Mouse (Mus musculus) myocyte (in vitro differentiated cells): ENCODE measurements around the gene Kyat1. TPM values are rescaled to one million over a fixed set of nuclear protein-coding genes. Genes with fewer than 3 reads are reported as not detected.

Experiments
- H3K27me3 ChIP-seq: one replicate; pipeline ENCODE4 v1.6.1; 2011; ENCODE audit not compliant: control insufficient read depth, insufficient read depth, insufficient read length
- H3K36me3 ChIP-seq: one replicate; pipeline ENCODE4 v1.6.1; 2011; ENCODE audit not compliant: control insufficient read depth, insufficient read depth
- H3K4me2 ChIP-seq: one replicate; pipeline ENCODE4 v1.6.1; 2011; ENCODE audit warnings: low read depth, control low read depth
- H3K4me3 ChIP-seq: one replicate; pipeline ENCODE4 v1.5.1; 2011; ENCODE audit warnings: mild to moderate bottlenecking, control low read depth, moderate library complexity
- H3K79me2 ChIP-seq: one replicate; pipeline ENCODE4 v1.6.1; 2011; ENCODE audit not compliant: control insufficient read depth, insufficient read depth
- H3ac ChIP-seq: one replicate; pipeline ENCODE4 v1.6.1; 2011; ENCODE audit not compliant: control insufficient read depth, insufficient read length
- CEBPB ChIP-seq: IDR thresholded peaks from 2 replicates; pipeline ENCODE4 v1.6.1; 2011; ENCODE audit warnings: mild to moderate bottlenecking, moderate library complexity; ENCODE audit not compliant: poor library complexity, insufficient read depth, severe bottlenecking
- E2F4 ChIP-seq: IDR thresholded peaks from one replicate; pipeline ENCODE4 v1.6.1; 2011; ENCODE audit warnings: mild to moderate bottlenecking, control low read depth, moderate library complexity; ENCODE audit not compliant: insufficient read depth
- MAX ChIP-seq: IDR thresholded peaks from one replicate; pipeline ENCODE4 v1.6.1; 2011; ENCODE audit warnings: low read depth, mild to moderate bottlenecking, control low read depth
- MYOD1 ChIP-seq, 3 experiments: IDR thresholded peaks; one replicate each; pipeline ENCODE4 v1.6.1; 2011; ENCODE audit warnings: control low read depth in 2 of 3, low read depth in 2 of 3, mild to moderate bottlenecking in 2 of 3, moderate library complexity in 1 of 3; ENCODE audit not compliant: insufficient read length in 2 of 3, control insufficient read depth in 1 of 3
- MYOG ChIP-seq, 3 experiments: IDR thresholded peaks; one replicate each; pipeline ENCODE4 v1.6.1; 2011; ENCODE audit warnings: control low read depth in 2 of 3, low read depth in 2 of 3, mild to moderate bottlenecking in 2 of 3; ENCODE audit not compliant: insufficient read length in 2 of 3, control insufficient read depth in 1 of 3, insufficient read depth in 1 of 3
- POLR2A ChIP-seq: IDR thresholded peaks from one replicate; pipeline ENCODE4 v1.6.1; 2011; ENCODE audit warnings: low read depth, mild to moderate bottlenecking, control low read depth, moderate library complexity; ENCODE audit not compliant: insufficient read length
- POLR2AphosphoS2 ChIP-seq: IDR thresholded peaks from one replicate; pipeline ENCODE4 v1.6.1; 2011; ENCODE audit warnings: low read depth, control low read depth; ENCODE audit not compliant: insufficient read length
- REST ChIP-seq: IDR thresholded peaks from one replicate; pipeline ENCODE4 v1.6.1; 2011; ENCODE audit warnings: mild to moderate bottlenecking, control low read depth, moderate library complexity; ENCODE audit not compliant: insufficient read depth, insufficient read length
- SRF ChIP-seq: IDR thresholded peaks from one replicate; pipeline ENCODE4 v1.6.1; 2011; ENCODE audit warnings: low read depth; ENCODE audit not compliant: control insufficient read depth, insufficient read length
- TCF12 ChIP-seq: IDR thresholded peaks from one replicate; pipeline ENCODE4 v1.6.1; 2011; ENCODE audit warnings: mild to moderate bottlenecking, control low read depth; ENCODE audit not compliant: poor library complexity, insufficient read depth, severe bottlenecking
- TCF3 ChIP-seq: IDR thresholded peaks from one replicate; pipeline ENCODE4 v1.6.1; 2011; ENCODE audit warnings: low read depth, control low read depth; ENCODE audit not compliant: insufficient read length
- USF1 ChIP-seq: IDR thresholded peaks from one replicate; pipeline ENCODE4 v1.6.1; 2011; ENCODE audit warnings: low read depth, mild to moderate bottlenecking, control low read depth, moderate library complexity
- polyA plus RNA-seq: library from polyadenylated mRNA; unstranded; fragments of >200 nt; fragmentation: generic; extraction: Trizol; gene quantifications from one replicate; pipeline ENCODE4 v1.2.1, GENCODE M21; 2012; ENCODE audit warnings: missing spikeins

Gene Kyat1
- polyA plus RNA-seq: 11.3 TPM

- Histone ChIP-seq H3K36me3 (no peaks in the 10 kb centered on the region), H3K79me2 (no peaks in the 10 kb centered on the region), H3K4me2 (peak within 1 kb of the TSS; percentile 86), H3ac (peak within 1 kb of the TSS; percentile 26), H3K27me3 (no peaks in the 10 kb centered on the region), H3K4me3 (peak within 1 kb of the TSS; percentile 57)
- TF ChIP-seq E2F4 (peak; percentile 63), POLR2A (peak; percentile 74), POLR2AphosphoS2 (peak; percentile 49), SRF (peak; percentile 92), REST (no peak), MYOD1 (IDR thresholded peaks at IDR 0.05; ENCODE audit: control insufficient read depth in 1 of 3, insufficient read length in 2 of 3, low read depth in 2 of 3) (no peak), MAX (no peak), TCF12 (no peak), MYOG (IDR thresholded peaks at IDR 0.05; ENCODE audit: control insufficient read depth in 1 of 3, insufficient read depth in 1 of 3, insufficient read length in 2 of 3, low read depth in 2 of 3) (no peak), TCF3 (no peak), CEBPB (peak; percentile 43; the same call in 1 of the 2 replicates), USF1 (no peak)
Measured at GRCm38 (mm10) chr2:30205629-30206357, at the start of gene Kyat1. Gene Kyat1 (minus strand): TSS chr2:30205847.

- no peak for TF ChIP-seq REST
- H3K4me3 ChIP-seq: no peak overlapping the region
- H3K4me2 ChIP-seq: no peak overlapping the region
- H3ac ChIP-seq: no peak overlapping the region
- H3K27me3 ChIP-seq: no peaks in the 10 kb centered on the region
- peaks cover 53% of the 10 kb centered on the region for H3K79me2 ChIP-seq
- H3K36me3 ChIP-seq: peaks cover 30% of the 10 kb centered on the region
Measured at GRCm38 (mm10) chr2:30253809-30254208, 48.2 kb upstream of the Kyat1 start.

- TF ChIP-seq E2F4 (no peak), MYOD1 (IDR thresholded peaks at IDR 0.05; ENCODE audit: control insufficient read depth in 1 of 3, insufficient read length in 2 of 3, low read depth in 2 of 3) (peak in 1 of 3 experiments; percentile 82), MYOG (IDR thresholded peaks at IDR 0.05; ENCODE audit: control insufficient read depth in 1 of 3, insufficient read depth in 1 of 3, insufficient read length in 2 of 3, low read depth in 2 of 3) (peak in 1 of 3 experiments; percentile 62)
- H3ac ChIP-seq: no peak overlapping the region
- peaks cover 40% of the 10 kb centered on the region for H3K36me3 ChIP-seq
Measured at GRCm38 (mm10) chr2:30252521-30252920, 46.9 kb upstream of the Kyat1 start.

GRCm38 (mm10) chr2:30251417-30252104, 45.9 kb upstream of the Kyat1 start:
- TF ChIP-seq MYOG (IDR thresholded peaks at IDR 0.05; ENCODE audit: control insufficient read depth in 1 of 3, insufficient read depth in 1 of 3, insufficient read length in 2 of 3, low read depth in 2 of 3) (peak in 1 of 3 experiments; percentile 2), SRF (no peak), CEBPB (no peak), E2F4 (no peak)
- Histone ChIP-seq H3K79me2 (peaks cover 64% of the 10 kb centered on the region), H3K36me3 (peaks cover 31% of the 10 kb centered on the region), H3ac (no peak overlapping the region), H3K4me2 (peak overlapping the region; percentile 60), H3K27me3 (no peaks in the 10 kb centered on the region), H3K4me3 (no peak overlapping the region)

More at GRCm38 (mm10) chr2:30252521-30252920, 46.9 kb upstream of the Kyat1 start:
- Histone ChIP-seq H3K27me3 (no peaks in the 10 kb centered on the region), H3K79me2 (peaks cover 56% of the 10 kb centered on the region), H3K4me3 (no peak overlapping the region), H3K4me2 (peak overlapping the region; percentile 60)

- peaks cover 26% of the 10 kb centered on the region for H3K36me3 ChIP-seq
- no peak overlapping the region for H3K4me3 ChIP-seq
- H3ac ChIP-seq: no peak overlapping the region
- TF ChIP-seq MYOD1 (IDR thresholded peaks at IDR 0.05; ENCODE audit: control insufficient read depth in 1 of 3, insufficient read length in 2 of 3, low read depth in 2 of 3): no peak
- no peak overlapping the region for H3K4me2 ChIP-seq
- no peaks in the 10 kb centered on the region for H3K27me3 ChIP-seq
- peaks cover 75% of the 10 kb centered on the region for H3K79me2 ChIP-seq
Measured at GRCm38 (mm10) chr2:30250166-30251128, 44.8 kb upstream of the Kyat1 start.
